Mouse (Mus musculus) G1E (cell line): Measurements from ENCODE around the gene Lfng.

Source experiments
- CTCF ChIP-seq: IDR thresholded peaks from 2 replicates; pipeline ENCODE4 v1.5.1; 2012; ENCODE audit warnings: low read depth, low read length, inconsistent platforms, mixed read lengths
- POLR2AphosphoS5 ChIP-seq: IDR thresholded peaks from 2 replicates; pipeline ENCODE4 v1.6.1; 2012; ENCODE audit warnings: low read depth, low read length, inconsistent platforms; ENCODE audit not compliant: insufficient replicate concordance
- TAL1 ChIP-seq: conservative IDR thresholded peaks from 2 replicates; pipeline ENCODE4 v1.6.1; 2012; ENCODE audit warnings: low read depth, low read length, inconsistent platforms, mixed read lengths

- TF ChIP-seq CTCF (no peak), POLR2AphosphoS5 (no peak), TAL1 (no peak)
Observed at GRCm38 (mm10) chr5:140645454-140645853, 38.3 kb downstream of the Lfng start.
